Mouse (Mus musculus): ENCODE data around the gene Gm42957.
"Not testable (repeated sequence)": the region's sequence is repeated elsewhere in the genome, so short reads cannot be mapped to it uniquely, and the experiment has no call there.

Gene Gm42957

GRCm38 (mm10) chr3:96629729-96630600 is 5.3 kb upstream of the Gm42957 start, which contains the start of gene Rbm8a:
Gene Rbm8a, plus strand, starts transcription at chr3:96629933.
- peak; percentile 95 for DNase-seq

GRCm38 (mm10) chr3:96632058-96632457 is 3.2 kb upstream of the Gm42957 start:
- DNase-seq, result no peak

- no peak for DNase-seq
Measured at GRCm38 (mm10) chr3:96634015-96634414, 1.3 kb upstream of the Gm42957 start.

DNA sequence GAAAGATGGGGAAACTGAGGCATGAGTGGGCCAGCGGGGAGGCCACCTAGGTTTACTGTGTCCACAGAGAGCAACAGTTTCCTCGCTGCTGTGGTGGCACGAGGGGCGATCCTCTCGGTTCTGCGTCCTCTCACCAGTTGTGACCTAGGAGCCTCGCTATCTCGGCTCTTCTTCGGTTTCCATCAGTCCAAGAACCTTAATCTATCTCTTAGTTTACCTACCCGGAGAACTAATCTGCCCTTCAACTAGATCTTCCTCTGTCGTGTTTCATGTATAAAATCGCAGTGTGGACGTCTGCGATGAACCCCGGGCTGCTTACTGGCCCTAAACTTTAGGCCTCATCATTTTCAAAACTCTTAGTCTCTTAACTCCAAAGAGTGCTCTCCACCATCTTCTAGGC is 632 bp downstream of the Gm42957 start:
- DNase-seq, result no peak

DNA sequence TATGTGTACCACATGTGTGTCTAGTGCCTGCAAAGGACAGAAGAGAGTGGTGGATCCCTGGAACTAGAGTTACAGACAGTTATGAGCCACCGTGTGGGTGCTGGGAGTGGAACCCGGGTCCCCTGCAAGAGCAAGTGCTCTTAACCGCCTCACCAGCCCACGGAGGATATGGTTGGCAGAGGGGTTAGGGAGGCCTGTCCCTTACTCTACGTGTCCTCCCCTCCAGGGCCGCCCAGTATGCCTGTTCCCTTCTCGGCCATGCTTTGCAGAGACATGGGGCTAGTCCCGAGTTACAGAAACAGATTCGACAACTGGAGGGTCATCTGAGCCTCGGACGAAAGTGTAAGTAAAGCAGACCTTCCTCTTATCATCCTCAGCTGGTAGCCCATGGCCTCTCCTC is 1.2 kb downstream of the Gm42957 start:
- no peak for DNase-seq

DNA sequence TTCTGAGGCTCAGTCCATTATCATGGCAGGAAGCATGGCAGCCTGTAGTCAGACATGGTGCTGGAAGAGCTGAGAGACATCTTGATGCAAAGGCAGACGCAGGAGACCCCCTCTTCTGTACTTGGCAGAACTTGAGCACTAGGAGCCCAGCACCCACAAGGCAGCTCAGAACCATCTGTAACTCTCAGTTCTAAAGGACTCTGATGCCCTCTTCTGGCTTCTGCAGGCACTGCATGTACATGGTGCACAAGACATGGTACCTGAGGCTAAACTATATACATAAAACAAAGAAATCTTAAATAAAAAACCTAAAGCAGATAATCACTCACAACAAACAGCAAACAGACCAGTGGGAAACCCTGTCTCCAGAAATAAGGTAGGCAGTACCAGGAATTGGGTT is 3.9 kb downstream of the Gm42957 start:
- DNase-seq, result peak; percentile 43

GRCm38 (mm10) chr3:96645018-96645649 is 9.9 kb downstream of the Gm42957 start, which contains the start of gene Itga10:
Gene Itga10, plus strand, starts transcription at chr3:96645584.
- DNase-seq, result no peak

GRCm38 (mm10) chr3:96647365-96647764 is 12.1 kb downstream of the Gm42957 start:
- DNase-seq, result no peak

DNA sequence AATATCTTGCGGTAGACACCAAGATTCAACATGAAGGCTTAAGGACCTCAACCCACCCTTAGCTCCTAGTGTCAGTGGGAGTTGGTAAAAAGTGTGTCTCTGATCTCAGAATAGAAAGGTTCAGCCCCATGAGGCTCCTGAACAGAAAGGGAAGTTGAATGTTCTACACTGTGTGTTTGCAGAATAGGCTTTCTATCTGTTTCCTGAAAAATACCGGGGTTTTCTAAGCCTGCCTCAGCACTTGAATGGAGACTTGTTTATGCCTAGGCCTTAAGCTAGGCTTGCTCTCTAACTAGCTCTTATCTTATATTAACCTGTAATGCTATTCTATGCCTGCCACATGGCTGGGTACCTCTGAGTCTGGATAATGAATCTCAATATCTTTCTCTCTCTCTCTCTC is 25.6 kb downstream of the Gm42957 start:
- no peak for DNase-seq

DNA sequence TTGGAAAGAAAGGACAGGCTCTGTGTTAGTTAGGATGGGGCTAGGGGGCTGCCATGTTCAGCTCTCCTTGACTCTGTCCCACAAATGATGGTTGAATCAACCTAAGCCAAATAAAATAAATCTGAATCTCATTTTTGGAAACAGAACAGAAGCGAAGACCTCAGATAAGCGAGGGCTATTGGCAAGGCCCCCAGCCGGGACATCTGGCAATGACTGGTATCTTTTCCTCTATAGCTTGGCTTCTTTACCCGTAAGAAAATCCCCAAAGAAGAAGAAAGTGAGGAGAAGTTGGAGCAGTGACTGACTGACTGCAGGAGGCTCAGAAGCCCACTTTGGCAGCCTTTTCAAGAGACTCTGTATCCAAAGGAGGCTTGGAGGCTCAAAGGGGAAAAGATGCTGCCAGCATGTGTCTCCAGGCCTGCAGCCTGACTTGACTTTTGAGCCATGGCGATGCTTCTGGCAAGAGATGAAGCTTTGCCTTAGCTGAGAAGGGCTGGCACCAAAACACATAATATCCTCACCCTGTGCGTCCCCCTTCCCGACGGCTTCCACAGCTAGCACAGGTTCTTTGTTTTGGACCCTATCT is 27.6 kb downstream of the Gm42957 start:
- no peak for DNase-seq

DNA sequence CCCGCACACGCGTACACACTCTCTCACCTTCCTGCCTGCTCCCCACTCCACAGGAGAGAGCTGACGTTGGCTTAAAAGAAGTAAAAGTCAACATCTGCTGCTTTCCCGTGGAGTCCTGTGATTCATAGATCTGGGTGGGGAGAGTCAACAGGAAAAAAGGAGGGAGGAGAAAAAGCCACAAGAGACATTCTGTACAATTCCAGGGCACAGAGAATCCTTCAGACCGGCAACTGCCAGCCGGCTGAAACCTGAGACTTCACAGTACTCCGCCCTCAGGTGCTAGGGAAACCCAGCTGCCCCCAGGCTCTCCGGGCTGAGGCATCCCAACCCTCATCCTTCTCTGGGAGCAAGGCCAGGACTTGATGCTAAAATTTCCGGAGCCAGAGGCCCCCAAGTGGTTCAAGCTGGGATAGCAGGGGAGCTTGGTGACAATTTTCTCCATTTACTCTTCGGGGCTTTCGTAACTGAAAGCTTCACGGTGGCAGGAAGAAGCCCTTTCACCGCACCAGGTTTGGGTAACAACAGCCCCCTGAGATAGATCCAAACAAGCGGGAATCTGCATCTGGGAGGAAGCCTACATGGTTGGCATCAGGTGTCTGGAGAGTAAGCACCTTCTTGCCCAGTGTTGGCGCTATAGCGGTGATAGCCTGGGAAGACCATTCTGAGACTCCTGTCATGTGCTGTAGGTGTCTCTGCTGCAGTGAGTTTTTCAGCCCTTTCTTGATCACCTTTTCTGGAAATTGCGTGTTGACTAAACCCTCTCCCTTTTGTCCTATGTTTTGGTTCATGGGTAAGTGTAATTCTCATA is 28.4 kb downstream of the Gm42957 start:
- peak; percentile 61 for DNase-seq

- not testable (repeated sequence) for DNase-seq
Measured at GRCm38 (mm10) chr3:96665732-96666363, 30.6 kb downstream of the Gm42957 start.

DNA sequence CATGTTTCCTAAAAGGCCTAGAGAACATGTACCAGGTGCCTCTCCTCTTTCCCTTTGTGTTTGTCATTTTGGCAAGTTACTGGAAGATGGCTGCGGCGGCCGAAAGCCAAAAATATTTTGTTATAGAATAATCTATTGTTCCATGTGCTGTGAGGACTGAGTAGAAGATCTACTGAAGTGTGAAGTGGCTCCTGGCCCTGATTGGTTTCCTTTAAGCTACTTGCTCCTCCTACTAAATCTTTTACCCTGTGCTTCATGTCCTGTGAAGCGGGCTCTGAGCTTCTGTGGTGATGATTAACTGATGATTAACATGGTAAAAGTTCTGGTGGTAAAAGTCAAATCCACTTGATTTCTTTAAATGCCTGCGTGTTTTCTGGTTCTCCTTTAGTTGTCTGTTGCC is 31.6 kb downstream of the Gm42957 start:
- peak; percentile 66 for DNase-seq

DNA sequence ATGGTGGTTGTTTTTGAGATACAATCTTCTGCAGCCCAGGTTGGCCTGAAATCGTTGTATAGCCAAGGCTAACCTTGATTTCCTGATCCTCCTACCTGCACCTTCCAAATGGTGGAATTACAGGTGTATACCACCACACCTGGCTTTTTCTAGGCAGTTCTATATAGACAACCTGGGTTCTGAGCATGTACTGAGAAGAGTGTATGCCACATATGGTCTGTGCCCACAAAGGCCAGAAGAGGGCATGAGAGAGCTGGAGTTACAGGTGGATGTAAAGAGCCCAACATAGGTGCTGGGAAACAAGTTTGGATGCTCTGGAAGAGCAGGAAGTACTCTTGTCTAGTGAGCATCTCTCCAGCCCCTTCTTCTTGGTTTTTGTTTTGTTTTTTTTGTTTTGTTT is 32.0 kb downstream of the Gm42957 start:
- peak; percentile 14 for DNase-seq

- DNase-seq, result no peak
Measured at GRCm38 (mm10) chr3:96668424-96669067, 33.3 kb downstream of the Gm42957 start.

DNA sequence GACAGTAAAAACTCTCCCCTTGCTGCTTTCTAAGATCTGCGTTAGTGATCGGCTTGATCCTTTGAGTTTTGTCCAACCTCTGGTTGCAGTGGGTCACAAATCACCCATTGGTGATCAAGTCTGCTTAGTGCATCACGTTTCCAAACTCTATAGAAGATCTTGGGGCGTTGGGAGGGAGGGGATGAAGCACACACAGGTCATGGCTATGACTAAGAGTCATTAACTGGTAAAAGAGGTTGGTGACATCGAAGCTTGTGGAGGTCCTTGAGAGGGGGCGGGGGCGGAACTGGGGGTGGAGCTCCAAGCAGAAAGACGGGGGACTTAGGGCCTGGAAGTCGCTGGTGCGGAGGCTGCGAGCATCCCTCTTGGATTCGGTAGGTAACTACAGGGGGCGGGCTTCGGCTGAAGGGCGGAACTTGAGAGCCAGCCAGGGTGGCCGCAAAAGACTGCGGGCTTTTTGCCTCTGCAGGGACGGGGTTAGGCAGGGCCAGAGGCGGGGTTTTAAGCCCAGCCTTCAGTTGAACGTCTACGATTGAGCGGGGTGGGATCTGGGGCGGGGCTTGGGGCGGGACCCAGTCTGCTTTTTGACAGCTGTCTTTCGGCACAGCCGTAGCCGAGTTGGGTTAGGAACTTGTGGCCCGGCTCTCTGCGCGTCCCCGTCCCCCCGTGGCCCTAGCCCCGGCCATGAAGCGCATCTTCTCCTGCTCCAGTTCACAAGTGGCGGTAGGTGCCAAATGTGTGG is 34.6 kb downstream of the Gm42957 start, which contains the start of gene Ankrd35:
TSS of gene Ankrd35 (plus strand) at position 405 of the 742 bp plus-strand sequence.
- DNase-seq, result peak; percentile 86

DNA sequence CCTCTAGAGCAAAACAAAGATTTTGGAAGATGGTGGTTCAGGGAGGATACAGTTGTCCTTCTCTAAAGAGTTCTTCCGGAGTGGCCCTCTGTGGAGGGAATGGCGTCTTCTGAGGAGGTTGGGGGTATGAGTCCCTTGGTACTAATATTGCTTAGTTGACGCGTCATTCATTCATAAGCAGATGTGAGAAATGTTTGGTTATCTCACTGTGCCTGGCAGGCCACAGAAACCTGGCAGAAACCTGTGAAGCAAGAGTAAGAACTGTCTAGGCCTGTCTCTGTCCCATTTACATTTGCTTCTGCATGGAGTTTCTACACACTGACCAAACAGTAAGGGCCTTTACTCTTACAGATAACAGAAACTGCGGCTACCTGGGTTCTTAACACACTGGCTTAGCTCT is 36.2 kb downstream of the Gm42957 start:
- DNase-seq, result no peak

DNA sequence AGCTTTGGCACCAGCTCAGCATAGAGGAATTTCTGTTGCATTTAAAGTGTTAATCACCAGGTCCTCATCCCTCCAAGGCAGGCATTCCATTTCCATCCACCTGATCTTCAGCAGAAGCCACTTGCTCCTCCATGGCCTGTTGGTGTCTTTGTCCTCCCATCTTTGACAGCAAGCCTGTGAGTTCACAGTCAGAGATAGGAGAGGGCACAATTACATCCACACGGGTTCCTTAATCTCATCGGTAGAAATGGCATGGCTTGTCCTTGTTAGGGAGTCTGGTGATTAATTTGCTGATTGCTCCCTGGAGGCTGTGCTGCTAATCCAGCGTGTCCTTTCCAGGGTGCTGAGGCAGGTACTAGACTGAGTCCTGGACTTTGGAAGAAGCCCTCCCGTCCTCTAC is 38.2 kb downstream of the Gm42957 start:
- DNase-seq, result no peak

GRCm38 (mm10) chr3:96674442-96674841 is 39.2 kb downstream of the Gm42957 start:
- DNase-seq, result no peak

GRCm38 (mm10) chr3:96675171-96675570 is 39.9 kb downstream of the Gm42957 start:
- DNase-seq, result no peak

DNA sequence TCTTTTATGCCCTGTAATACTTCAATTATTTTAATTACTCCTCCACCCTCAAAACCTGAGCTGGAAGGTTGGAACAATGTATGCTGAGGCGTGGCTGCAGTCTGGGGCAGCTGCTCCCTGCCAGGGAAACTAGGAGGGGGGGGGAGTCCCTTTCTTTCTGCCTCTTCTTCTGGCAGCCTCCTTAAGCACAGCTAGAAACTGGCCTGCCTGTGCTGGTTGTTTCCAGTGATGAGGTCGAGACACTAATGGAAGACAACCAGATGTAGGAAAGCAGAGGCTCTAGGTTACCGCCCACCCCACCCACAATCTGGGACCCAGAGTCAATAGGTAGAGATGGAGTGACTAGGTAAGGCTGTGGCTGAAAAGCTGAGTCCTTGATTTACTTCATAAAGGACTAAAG is 40.4 kb downstream of the Gm42957 start:
- no peak for DNase-seq

Measured in kidney, adult 11 months (tissue).